Mouse (Mus musculus) thymus, postnatal 25 days (tissue): ENCODE measurements around the gene Bloc1s4.

Experiments
- DNase-seq: peaks from one replicate; pipeline ENCODE4 v3.0.0; 2022

Bloc1s4 gene

GRCm38 (mm10) chr5:36739829-36740228, 8.6 kb downstream of the Bloc1s4 start:
- DNase-seq, result no peak

GRCm38 (mm10) chr5:36738799-36739615, 9.4 kb downstream of the Bloc1s4 start:
- DNase-seq, result no peak

GRCm38 (mm10) chr5:36737765-36738164, 10.7 kb downstream of the Bloc1s4 start:
- no peak for DNase-seq

GRCm38 (mm10) chr5:36736009-36736408, 12.4 kb downstream of the Bloc1s4 start:
- DNase-seq, result no peak

- DNase-seq, result no peak
Observed at GRCm38 (mm10) chr5:36735106-36735505, 13.3 kb downstream of the Bloc1s4 start.

GRCm38 (mm10) chr5:36733405-36733804, 15.0 kb downstream of the Bloc1s4 start:
- no peak for DNase-seq

GRCm38 (mm10) chr5:36731901-36732652, 16.4 kb downstream of the Bloc1s4 start:
- DNase-seq, result no peak

- no peak for DNase-seq
Observed at GRCm38 (mm10) chr5:36730689-36731088, 17.8 kb downstream of the Bloc1s4 start.

- no peak for DNase-seq
Observed at GRCm38 (mm10) chr5:36729923-36730322, 18.5 kb downstream of the Bloc1s4 start.

GRCm38 (mm10) chr5:36729086-36729473, 19.4 kb downstream of the Bloc1s4 start:
- DNase-seq, result no peak

- DNase-seq, result no peak
Observed at GRCm38 (mm10) chr5:36728403-36729085, 19.9 kb downstream of the Bloc1s4 start.

GRCm38 (mm10) chr5:36727776-36728175, 20.7 kb downstream of the Bloc1s4 start:
- no peak for DNase-seq

- DNase-seq, result no peak
Observed at GRCm38 (mm10) chr5:36727136-36727535, 21.3 kb downstream of the Bloc1s4 start.

GRCm38 (mm10) chr5:36726387-36726801, 22.1 kb downstream of the Bloc1s4 start:
- DNase-seq, result no peak

GRCm38 (mm10) chr5:36725861-36726260, 22.6 kb downstream of the Bloc1s4 start:
- DNase-seq, result no peak

- no peak for DNase-seq
Observed at GRCm38 (mm10) chr5:36724274-36724673, 24.2 kb downstream of the Bloc1s4 start.

GRCm38 (mm10) chr5:36723356-36723755, 25.1 kb downstream of the Bloc1s4 start:
- no peak for DNase-seq

- peak; percentile 51 for DNase-seq
Observed at GRCm38 (mm10) chr5:36722415-36722856, 26.0 kb downstream of the Bloc1s4 start.

- no peak for DNase-seq
Observed at GRCm38 (mm10) chr5:36720710-36721375, 27.6 kb downstream of the Bloc1s4 start.

- no peak for DNase-seq
Observed at GRCm38 (mm10) chr5:36720219-36720618, 28.2 kb downstream of the Bloc1s4 start.

GRCm38 (mm10) chr5:36719601-36720000, 28.8 kb downstream of the Bloc1s4 start:
- no peak for DNase-seq

GRCm38 (mm10) chr5:36719135-36719534, 29.3 kb downstream of the Bloc1s4 start:
- no peak for DNase-seq

- no peak for DNase-seq
Observed at GRCm38 (mm10) chr5:36717889-36718288, 30.6 kb downstream of the Bloc1s4 start.
